ENCODE assay signal across 8 mouse cellular contexts in genomic region chr6:99909459-99909858, GRCm38 (mm10).
DNase-seq lines count a peak whose midpoint lies in the region; ATAC-seq lines count a peak whose summit lies in the region.
"Had no signal": no experiment of that assay in that cellular context is flagged by ENCODE, and none has a peak within 500 bp of the region (broad histone marks: within the 10 kb centered on the region; RNA-seq: fewer than 3 reads in every experiment).

No protein-coding gene starts in this region.

- intact Hi-C loops in left cerebral cortex, postnatal 4 days (cut with DNase I), result no loop called here
- intact Hi-C loops in left cerebral cortex, postnatal 36 days (cut with DNase I), result loop anchor here (10.0 kb wide), 2 partner anchors 235 to 655 kb away; no protein-coding TSS in a partner anchor

- no peak overlapping the region for H3K9ac ChIP-seq in midbrain, embryonic 15.5 days

- no peaks in the 10 kb centered on the region for H3K9me3 ChIP-seq in midbrain, embryonic 15.5 days

- 81% methylated on average over 7 of the region's 7 CpGs for WGBS in midbrain, embryonic 15.5 days

- H3K4me3 ChIP-seq in midbrain, embryonic 15.5 days, result no peak overlapping the region

- H3K27ac ChIP-seq in midbrain, embryonic 15.5 days, result no peak overlapping the region

- DNase-seq in left cerebral cortex, postnatal 4 days, result peak; percentile 52
- no peak for DNase-seq in left cerebral cortex, postnatal 36 days (ENCODE audit: low spot score in 2 of 2)
- DNase-seq in adrenal gland, postnatal 25 days, result peak; percentile 56
- peak; percentile 84 for DNase-seq in heart, postnatal 4 days
- peak; percentile 58 for DNase-seq in testis, postnatal 10 days (ENCODE audit: low spot score)
- DNase-seq in layer of hippocampus, postnatal 10 days (ENCODE audit: low spot score in 2 of 2), result no peak
- DNase-seq: right cerebral cortex, postnatal 4 days had no signal

- H3K27me3 ChIP-seq in midbrain, embryonic 15.5 days (replicated peaks), result no peaks in the 10 kb centered on the region

- peaks cover 5% of the 10 kb centered on the region; the same call in 1 of the 2 replicates for H3K4me1 ChIP-seq in midbrain, embryonic 15.5 days

- H3K36me3 ChIP-seq in midbrain, embryonic 15.5 days (replicated peaks), result no peaks in the 10 kb centered on the region

- no peak overlapping the region for H3K4me2 ChIP-seq in midbrain, embryonic 15.5 days

- ATAC-seq in midbrain, embryonic 15.5 days (replicated peaks), result no peak

Comparison
In these comparisons a context has a peak if more than half of its experiments do, and no peak if none do; other contexts are left out.
1. DNase-seq: peak in left cerebral cortex, postnatal 4 days (single experiment), adrenal gland, postnatal 25 days (single experiment), heart, postnatal 4 days (single experiment) and testis, postnatal 10 days (single experiment); none in left cerebral cortex, postnatal 36 days (0 of 2) and layer of hippocampus, postnatal 10 days (0 of 2).